In genomic region chr12:24710672-24711071, GRCm38 (mm10) we compare ENCODE assay signal across 8 mouse cellular contexts. TPM values are rescaled to one million over a fixed set of nuclear protein-coding genes. Genes with fewer than 3 reads are reported as not detected.
DNase-seq lines count a peak whose midpoint lies in the region; ATAC-seq and TF ChIP-seq lines count a peak whose summit lies in the region.

No protein-coding gene starts in this region.

- no peak for ATAC-seq in kidney, postnatal 0 days (replicated peaks; ENCODE audit: low FRiP score, low read depth)
- no peak for ATAC-seq in forebrain, embryonic 13.5 days
- no peak for ATAC-seq in monocyte, adult 5-6 weeks (replicated peaks; ENCODE audit: insufficient number of reproducible peaks, low FRiP score, low TSS enrichment, poor library complexity, severe bottlenecking)

- H3K4me2 ChIP-seq in kidney, postnatal 0 days (ENCODE audit: low read length) = no peak overlapping the region
- H3K4me2 ChIP-seq in forebrain, embryonic 13.5 days = peak overlapping the region; percentile 78

- DNase-seq in kidney, postnatal 0 days (ENCODE audit: low spot score) = no peak
- DNase-seq in kidney, postnatal 25 days = no peak
- peak; percentile 18 for DNase-seq in T-cell, adult 2 months (ENCODE audit: low spot score)
- peak; percentile 78 for DNase-seq in liver
- DNase-seq in splenic B cell, adult 2 months (ENCODE audit: low read depth, low spot score) = peak; percentile 73
- no peak for DNase-seq in layer of hippocampus, adult 8-10 months (ENCODE audit: low spot score in 2 of 2)

- peak overlapping the region; percentile 48; the same call in 1 of the 2 replicates for H3K27ac ChIP-seq in kidney, postnatal 0 days
- H3K27ac ChIP-seq in forebrain, embryonic 13.5 days = no peak overlapping the region

- no peaks in the 10 kb centered on the region for H3K27me3 ChIP-seq in kidney, postnatal 0 days (ENCODE audit: insufficient read depth, low read length)
- H3K27me3 ChIP-seq in forebrain, embryonic 13.5 days = no peaks in the 10 kb centered on the region
- H3K27me3 ChIP-seq in splenic B cell, adult 2 months (ENCODE audit: control insufficient read depth, insufficient read depth, low read length, poor library complexity, severe bottlenecking) = no peaks in the 10 kb centered on the region

- H3K4me3 ChIP-seq in kidney, postnatal 0 days (replicated peaks; ENCODE audit: low read depth, low read length) = no peak overlapping the region
- peak overlapping the region; percentile 88 for H3K4me3 ChIP-seq in forebrain, embryonic 13.5 days

- H3K9me3 ChIP-seq in kidney, postnatal 0 days (replicated peaks; ENCODE audit: low read length) = no peaks in the 10 kb centered on the region
- H3K9me3 ChIP-seq in forebrain, embryonic 13.5 days (replicated peaks) = no peaks in the 10 kb centered on the region

- 58% methylated on average over 5 of the region's 5 CpGs for WGBS in kidney, postnatal 0 days
- WGBS in forebrain, embryonic 13.5 days = 60% methylated on average over 5 of the region's 5 CpGs

- peaks cover 10% of the 10 kb centered on the region; the same call in 1 of the 2 replicates for H3K36me3 ChIP-seq in kidney, postnatal 0 days (ENCODE audit: insufficient read depth, low read length)
- peaks cover 44% of the 10 kb centered on the region for H3K36me3 ChIP-seq in forebrain, embryonic 13.5 days (ENCODE audit: poor library complexity, severe bottlenecking)
- no peaks in the 10 kb centered on the region; the same call in 1 of the 2 replicates for H3K36me3 ChIP-seq in splenic B cell, adult 2 months (ENCODE audit: control insufficient read depth, insufficient read depth, low read length, poor library complexity, severe bottlenecking)

- 0 out of 2 replicates have a peak, but pooled peaks cover 8% of the 10 kb centered on the region for H3K4me1 ChIP-seq in kidney, postnatal 0 days (replicated peaks; ENCODE audit: insufficient read depth, low read length)
- peaks cover 57% of the 10 kb centered on the region for H3K4me1 ChIP-seq in forebrain, embryonic 13.5 days

- peak; percentile 62 for TF ChIP-seq CTCF in kidney, postnatal 0 days (IDR thresholded peaks at IDR 0.05; ENCODE audit: low read depth)

- H3K9ac ChIP-seq in kidney, postnatal 0 days (ENCODE audit: low read depth, low read length) = no peak overlapping the region
- H3K9ac ChIP-seq in forebrain, embryonic 13.5 days = peak overlapping the region; percentile 14; the same call in 1 of the 2 replicates

RNA-seq across cellular contexts. Expression of gene Rrm2, which starts 2.6 kb away (rescaled TPM):
- 101 and 136 TPM in 2 replicates for polyA plus RNA-seq in kidney, postnatal 0 days (2015; fragmentation: Nextera tagmentation; extraction: Ambion mirVana)
- 405 and 421 TPM in 2 replicates for polyA plus RNA-seq in forebrain, embryonic 13.5 days (2015; fragmentation: Nextera tagmentation; extraction: Ambion mirVana)
- 1 to 10 TPM; 1.3 to 2.2 (median 1.4) TPM for total RNA-seq in layer of hippocampus, adult 8-10 months (2022)
- total RNA-seq in monocyte, adult 5-6 weeks (2017) = 5.4 to 11.1 TPM (median 6.5 TPM) in 3 replicates

RNA-seq across cellular contexts. Expression of gene Cys1, which starts 29.1 kb away (rescaled TPM):
- 16.2 and 16.4 TPM in 2 replicates for polyA plus RNA-seq in kidney, postnatal 0 days (2015; fragmentation: Nextera tagmentation; extraction: Ambion mirVana)
- polyA plus RNA-seq in forebrain, embryonic 13.5 days (2015; fragmentation: Nextera tagmentation; extraction: Ambion mirVana) = 0.45 and 0.58 TPM in 2 replicates
- 10 to 100 TPM; 13.5 to 35.1 (median 25.8) TPM for total RNA-seq in layer of hippocampus, adult 8-10 months (2022)
- total RNA-seq in monocyte, adult 5-6 weeks (2017) = not detected in 3 replicates

RNA-seq across cellular contexts. Expression of gene Klf11, which starts 59.6 kb away (rescaled TPM):
- 15.4 and 17.2 TPM in 2 replicates for polyA plus RNA-seq in kidney, postnatal 0 days (2015; fragmentation: Nextera tagmentation; extraction: Ambion mirVana)
- polyA plus RNA-seq in forebrain, embryonic 13.5 days (2015; fragmentation: Nextera tagmentation; extraction: Ambion mirVana) = 11.2 and 13.1 TPM in 2 replicates
- total RNA-seq in layer of hippocampus, adult 8-10 months (2022) = 1 to 10 TPM; 4.5 to 5.6 (median 5.2) TPM
- total RNA-seq in monocyte, adult 5-6 weeks (2017) = 27.5 to 35.9 TPM (median 31.5 TPM) in 3 replicates

Comparison
In these comparisons a context has a peak if more than half of its experiments do, and no peak if none do; other contexts are left out.
1. DNase-seq: peak in T-cell, adult 2 months (single experiment), liver (single experiment) and splenic B cell, adult 2 months (single experiment); none in kidney, postnatal 0 days (single experiment), kidney, postnatal 25 days (0 of 2) and layer of hippocampus, adult 8-10 months (0 of 2).
2. RNA of gene Cys1, which starts 29.1 kb away (total RNA-seq): 13.5 to 35.1 TPM in layer of hippocampus, adult 8-10 months; not detected in monocyte, adult 5-6 weeks; every median in the first group is over 10 times any median in the second.